Mouse (Mus musculus): ENCODE measurements around the gene Stx16.

GRCm38 (mm10) chr2:174058316-174058939 lies 17.7 kb upstream of the Stx16 start:
- no peak for TF ChIP-seq POLR2A (IDR thresholded peaks at IDR 0.05; ENCODE audit: insufficient read depth, low read depth, low read length)
- TF ChIP-seq CTCF (IDR thresholded peaks at IDR 0.05; ENCODE audit: insufficient read depth, low read depth, low read length) = no peak

Data from olfactory bulb, adult 2 months (tissue).